Mouse (Mus musculus) G1E (cell line): Measurements from ENCODE around the gene Pdzd8.

Source experiments
- CTCF ChIP-seq: IDR thresholded peaks from 2 replicates; pipeline ENCODE4 v1.5.1; 2012; ENCODE audit warnings: low read depth, low read length, inconsistent platforms, mixed read lengths
- POLR2AphosphoS5 ChIP-seq: IDR thresholded peaks from 2 replicates; pipeline ENCODE4 v1.6.1; 2012; ENCODE audit warnings: low read depth, low read length, inconsistent platforms; ENCODE audit not compliant: insufficient replicate concordance
- TAL1 ChIP-seq: conservative IDR thresholded peaks from 2 replicates; pipeline ENCODE4 v1.6.1; 2012; ENCODE audit warnings: low read depth, low read length, inconsistent platforms, mixed read lengths

DNA sequence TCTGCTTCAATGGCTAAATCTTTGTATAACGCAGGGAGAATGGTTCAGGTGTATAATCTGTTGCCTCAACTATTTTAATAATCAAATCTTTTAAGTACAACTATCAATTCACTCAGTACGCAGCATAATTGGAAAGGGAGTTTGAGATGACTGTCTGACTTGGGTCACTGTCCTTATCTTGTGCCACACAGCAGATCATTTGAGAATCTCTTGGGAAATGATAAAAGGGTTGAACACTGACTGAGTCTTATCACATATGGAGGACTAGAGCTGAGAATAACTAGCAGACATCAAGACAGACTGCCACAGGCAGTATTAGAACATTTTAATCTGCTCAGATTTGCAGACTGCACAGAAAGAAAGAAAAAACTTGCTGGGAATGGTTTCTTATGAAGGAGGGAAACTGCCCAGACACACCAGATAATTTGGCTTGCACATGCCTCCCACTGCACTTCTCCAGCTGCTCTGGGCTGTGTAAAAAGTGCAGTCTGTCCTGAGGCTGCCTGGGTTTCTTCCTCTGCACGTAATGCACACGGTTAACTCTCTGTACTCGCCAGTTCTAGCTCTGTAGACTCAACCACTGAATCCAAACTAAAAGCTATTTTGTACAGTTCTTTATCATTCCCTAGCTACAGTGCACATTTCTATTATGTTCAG, 53.3 kb downstream of the Pdzd8 start:
- TF ChIP-seq CTCF (no peak), TAL1 (no peak), POLR2AphosphoS5 (no peak)
